Mouse (Mus musculus): ENCODE measurements around the gene Smarcc1. TPM values are rescaled to one million over a fixed set of nuclear protein-coding genes. Genes with fewer than 3 reads are reported as not detected.

Gene Smarcc1
- total RNA-seq, 2 experiments from 2014 or later, result 59.7 to 60.3 TPM

- peak overlapping the region; percentile 72; the same call in 1 of the 2 replicates for H3K27ac ChIP-seq
- no peak overlapping the region for H3K4me3 ChIP-seq
- no peak for TF ChIP-seq CTCF (conservative IDR thresholded peaks at IDR 0.05)
- DNase-seq (ENCODE audit: low spot score in 2 of 2), result no peak
These were observed 166.7 kb downstream of the Smarcc1 start for GRCm38 (mm10) chr9:110284075-110284697.

- no peak overlapping the region for H3K4me3 ChIP-seq
- peak overlapping the region; percentile 91 for H3K27ac ChIP-seq
- TF ChIP-seq CTCF (conservative IDR thresholded peaks at IDR 0.05), result no peak
- peak; percentile 41 to 81 for DNase-seq (ENCODE audit: low spot score in 2 of 2)
These were observed 169.9 kb downstream of the Smarcc1 start for GRCm38 (mm10) chr9:110287321-110287924.

Small RNA genes within 50 kb of the gene (microRNA-seq; reads per million reads assigned to microRNA genes)
- gene Mir6236, result 21.7 to 63.2 reads per million in 2 experiments

Other genes starting within 250 kb of the Smarcc1 start
- 1 to 10 TPM; 4.7 TPM for gene Cdc25a, start 242.1 kb upstream of the Smarcc1 start, total RNA-seq (2021)
- 100 to 1,000 TPM; 578 to 579 TPM for gene Map4, start 186.2 kb upstream of the Smarcc1 start, total RNA-seq (2021)
- gene Dhx30, start 122 bp downstream of the Smarcc1 start, total RNA-seq (2021), result 100 to 1,000 TPM; 158 to 163 TPM
- gene Cspg5, start 126.1 kb downstream of the Smarcc1 start, total RNA-seq (2021), result 100 to 1,000 TPM; 277 to 278 TPM
- gene Elp6, start 187.5 kb downstream of the Smarcc1 start, total RNA-seq (2021), result 10 to 100 TPM; 14.8 to 14.9 TPM
- gene Scap, start 215.6 kb downstream of the Smarcc1 start, total RNA-seq (2021), result 10 to 100 TPM; 93.4 to 95.0 TPM